Mouse (Mus musculus): ENCODE results near the gene Ccdc136.
"Not testable (repeated sequence)": the region's sequence is repeated elsewhere in the genome, so short reads cannot be mapped to it uniquely, and the experiment has no call there.

Ccdc136 gene

GRCm38 (mm10) chr6:29395910-29396713 lies at the start of gene Ccdc136:
TSS of gene Ccdc136 (plus strand) at chr6:29396309.
- DNase-seq (ENCODE audit: low spot score) = peak; percentile 78

- not testable (repeated sequence) for DNase-seq (ENCODE audit: low spot score)
These were observed 49.6 kb upstream of the Ccdc136 start for GRCm38 (mm10) chr6:29346512-29346911.

DNA sequence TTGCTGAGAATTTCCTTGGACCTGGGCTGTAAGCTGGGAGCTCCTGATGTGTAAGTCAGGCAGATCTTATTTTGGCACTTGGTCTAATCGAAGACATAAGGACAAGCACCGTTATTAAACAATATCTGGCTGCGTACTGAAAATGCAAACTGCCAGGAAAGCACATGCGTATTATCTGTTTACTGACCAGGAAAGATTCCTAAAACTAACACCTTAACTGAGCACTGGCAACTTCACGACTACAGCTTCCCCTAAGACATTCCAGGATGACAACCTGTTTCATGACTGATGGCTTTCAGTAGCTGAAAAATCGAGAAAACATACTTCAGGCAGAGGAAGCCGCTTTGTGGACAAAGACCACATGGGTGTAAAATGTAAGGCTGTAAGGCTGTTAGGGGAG lies 48.9 kb upstream of the Ccdc136 start:
- DNase-seq (ENCODE audit: low spot score) = no peak

- peak; percentile 100 for DNase-seq (ENCODE audit: low spot score)
These were observed 48.3 kb upstream of the Ccdc136 start, which contains the start of gene Calu for GRCm38 (mm10) chr6:29347665-29348370. TSS of gene Calu (plus strand) at chr6:29348069.

GRCm38 (mm10) chr6:29348371-29348724 lies 47.8 kb upstream of the Ccdc136 start:
- DNase-seq (ENCODE audit: low spot score) = peak; percentile 13

DNA sequence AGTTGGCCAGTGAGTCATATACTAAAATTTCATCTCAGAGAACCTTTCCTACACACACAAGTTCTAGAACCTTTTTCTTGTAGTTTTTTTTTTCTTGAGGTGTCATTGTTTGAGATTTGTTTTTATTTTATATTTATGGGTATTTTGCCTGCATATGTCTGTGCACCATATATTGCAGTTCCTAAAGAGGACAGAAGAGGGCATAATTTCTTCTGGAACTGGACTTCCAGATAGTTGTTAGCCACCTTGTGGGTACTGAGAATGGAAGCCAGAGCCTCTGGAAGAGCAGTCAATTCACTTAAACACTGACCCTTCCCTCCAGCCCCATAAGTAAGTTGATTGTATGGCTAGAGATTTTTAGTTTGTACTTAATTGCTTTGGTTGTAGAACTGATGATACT lies 44.5 kb upstream of the Ccdc136 start:
- no peak for DNase-seq (ENCODE audit: low spot score)

- no peak for DNase-seq (ENCODE audit: low spot score)
These were observed 43.3 kb upstream of the Ccdc136 start for GRCm38 (mm10) chr6:29352816-29353215.

GRCm38 (mm10) chr6:29359386-29359785 lies 36.7 kb upstream of the Ccdc136 start:
- DNase-seq (ENCODE audit: low spot score) = no peak

GRCm38 (mm10) chr6:29360211-29360610 lies 35.9 kb upstream of the Ccdc136 start:
- no peak for DNase-seq (ENCODE audit: low spot score)

DNA sequence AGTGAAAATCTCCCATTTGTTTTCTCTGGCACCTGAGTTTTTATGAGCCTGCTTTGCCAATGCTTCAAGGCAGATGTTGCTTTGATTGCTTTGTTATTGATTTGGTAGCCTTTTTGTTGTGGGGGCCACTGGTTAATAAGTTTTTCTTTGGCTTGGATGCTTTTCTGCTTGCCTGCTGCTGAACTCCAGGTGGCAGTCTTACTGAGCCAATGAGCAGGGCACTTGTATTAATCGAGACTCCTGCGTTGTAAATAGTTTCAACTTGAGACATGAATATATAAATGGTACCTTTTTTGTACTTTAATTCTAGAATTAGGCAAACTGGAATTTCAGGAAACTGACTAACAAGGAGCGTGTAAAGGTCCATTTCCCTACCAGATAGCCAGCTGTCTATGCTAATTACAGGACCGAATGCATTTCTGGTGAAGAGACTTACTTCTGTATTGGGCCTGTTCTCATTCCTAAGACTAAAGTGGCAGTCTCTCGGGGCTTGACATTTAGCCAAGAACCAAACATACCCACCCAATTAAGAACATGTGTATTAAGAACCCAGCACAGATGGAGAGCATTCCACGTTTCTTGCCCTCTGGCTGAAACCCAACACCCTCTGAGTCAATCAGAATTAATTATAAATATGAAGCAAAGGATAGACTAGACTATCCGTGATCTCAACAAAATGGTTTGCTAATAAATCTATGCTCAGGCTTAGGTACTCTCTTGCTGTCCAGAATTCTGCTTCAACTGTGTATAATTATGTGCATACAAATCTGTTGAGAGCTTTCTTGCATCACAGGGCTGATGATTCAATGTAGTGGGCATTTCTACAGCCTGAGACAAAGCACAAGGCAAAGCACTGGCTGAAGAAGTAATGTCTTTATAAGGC lies 33.6 kb upstream of the Ccdc136 start:
- peak; percentile 19 for DNase-seq (ENCODE audit: low spot score)

GRCm38 (mm10) chr6:29363129-29363515 lies 33.0 kb upstream of the Ccdc136 start:
- no peak for DNase-seq (ENCODE audit: low spot score)

GRCm38 (mm10) chr6:29365277-29365676 lies 30.8 kb upstream of the Ccdc136 start:
- no peak for DNase-seq (ENCODE audit: low spot score)

DNA sequence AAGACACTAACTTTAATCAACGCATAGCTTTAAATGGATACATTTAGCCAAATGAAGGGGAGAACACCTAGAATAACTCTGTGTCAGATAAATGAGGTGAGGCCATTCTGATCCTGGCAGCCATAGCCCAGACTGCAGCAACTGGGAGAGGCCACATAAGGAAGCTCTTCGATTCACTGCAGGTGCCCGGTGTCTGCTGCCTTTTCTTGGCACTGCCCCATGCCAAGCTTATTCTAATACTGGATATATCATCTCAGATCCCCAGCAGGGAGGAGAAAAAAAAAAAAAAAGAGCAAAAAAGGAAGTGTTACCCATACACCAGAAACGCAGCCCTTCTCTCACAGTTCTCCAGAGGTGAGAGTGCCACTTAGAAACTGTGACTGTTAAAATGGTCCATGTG lies 18.7 kb upstream of the Ccdc136 start:
- no peak for DNase-seq (ENCODE audit: low spot score)

DNA sequence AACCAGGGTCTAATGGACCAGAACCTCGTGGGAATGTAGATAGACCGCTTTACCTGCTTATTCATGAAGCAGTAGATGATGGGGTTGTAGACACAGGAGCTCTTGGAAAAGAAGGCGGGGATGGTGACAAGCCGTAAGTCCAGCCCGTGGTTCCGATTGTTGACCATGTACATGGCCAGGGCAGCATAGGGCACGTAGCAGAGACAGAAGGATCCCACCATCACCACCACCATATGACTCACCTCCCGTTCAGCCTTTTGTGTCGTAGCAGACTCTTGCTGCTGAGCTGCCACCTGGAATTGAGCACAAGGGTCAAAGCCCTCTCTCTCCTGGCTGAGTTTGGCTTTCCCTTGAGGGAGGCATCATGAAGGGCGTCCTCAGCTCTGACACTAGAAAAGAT lies 17.4 kb upstream of the Ccdc136 start:
- DNase-seq (ENCODE audit: low spot score) = no peak

GRCm38 (mm10) chr6:29379954-29380353 lies 16.2 kb upstream of the Ccdc136 start:
- no peak for DNase-seq (ENCODE audit: low spot score)

DNA sequence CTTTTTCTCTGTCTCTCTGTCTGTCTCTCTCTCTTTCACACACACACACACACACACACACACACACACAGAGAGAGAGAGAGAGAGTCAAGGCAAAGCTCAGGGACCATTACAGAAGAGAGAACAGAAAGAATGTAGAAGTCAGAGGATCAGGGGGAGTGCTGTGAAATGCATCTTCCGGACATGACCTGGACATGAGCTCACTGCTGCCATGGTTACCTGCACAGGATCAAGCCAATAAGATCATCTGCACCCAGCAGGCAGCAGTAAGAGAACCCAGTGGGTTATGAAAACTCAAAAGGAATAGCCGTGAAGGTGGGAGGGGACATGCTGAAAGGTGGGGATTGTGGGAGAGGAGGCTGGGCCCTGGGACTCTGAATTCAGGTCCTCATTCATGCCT lies 13.7 kb upstream of the Ccdc136 start:
- DNase-seq (ENCODE audit: low spot score) = no peak

- DNase-seq (ENCODE audit: low spot score) = no peak
These were observed 8.0 kb upstream of the Ccdc136 start, which contains the start of gene Opn1sw for GRCm38 (mm10) chr6:29388052-29388518. TSS of gene Opn1sw (minus strand) at chr6:29388468.

DNA sequence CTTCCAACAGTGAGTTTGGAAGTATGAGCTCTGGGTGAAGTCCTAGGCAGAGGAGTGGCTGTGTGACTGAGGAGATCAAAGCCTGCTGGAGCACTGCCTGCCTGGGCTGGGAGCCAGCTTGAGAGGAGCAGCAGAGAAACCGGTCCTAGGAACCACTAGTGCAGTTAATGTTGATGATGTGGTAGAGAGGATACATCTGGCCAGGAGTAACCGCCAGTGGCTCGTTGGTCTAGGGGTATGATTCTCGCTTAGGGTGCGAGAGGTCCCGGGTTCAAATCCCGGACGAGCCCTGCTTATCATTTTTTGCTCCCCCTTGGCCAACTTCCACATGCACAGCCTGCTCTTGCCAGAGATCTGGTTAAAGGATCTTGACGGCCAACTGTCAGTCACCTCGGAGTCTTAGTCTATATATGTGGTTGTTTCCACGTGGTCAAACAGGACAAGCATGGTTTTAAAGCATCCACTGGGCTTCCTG lies 7.5 kb upstream of the Ccdc136 start:
- peak; percentile 81 for DNase-seq (ENCODE audit: low spot score)

DNA sequence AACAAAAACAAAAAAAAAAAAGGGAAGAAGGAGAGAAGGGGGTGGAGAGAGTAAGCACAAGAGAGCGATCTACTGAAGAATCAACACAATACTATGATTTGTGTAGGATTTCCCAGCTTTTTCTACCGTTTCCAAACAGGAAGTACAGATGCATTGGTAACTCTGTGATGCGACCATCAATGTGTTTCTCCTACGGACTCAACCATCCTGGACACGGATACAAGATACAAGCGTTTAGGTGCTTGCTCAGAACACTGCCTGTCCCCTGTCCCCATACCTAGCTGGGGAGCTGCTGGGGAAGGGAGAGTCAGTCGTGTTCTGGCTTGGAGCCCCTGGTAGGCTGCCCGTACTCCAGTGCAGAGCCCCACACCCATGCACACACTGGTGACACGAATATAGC lies 6.7 kb upstream of the Ccdc136 start:
- DNase-seq (ENCODE audit: low spot score) = no peak

- not testable (repeated sequence) for DNase-seq (ENCODE audit: low spot score)
These were observed 5.6 kb upstream of the Ccdc136 start for GRCm38 (mm10) chr6:29390500-29390899.

- DNase-seq (ENCODE audit: low spot score) = not testable (repeated sequence)
These were observed 4.9 kb upstream of the Ccdc136 start for GRCm38 (mm10) chr6:29391241-29391640.

GRCm38 (mm10) chr6:29391802-29392201 lies 4.3 kb upstream of the Ccdc136 start:
- no peak for DNase-seq (ENCODE audit: low spot score)

Data from layer of hippocampus, adult 11-12 months (tissue).